Mouse (Mus musculus) right cerebral cortex, adult 2 months (tissue): ENCODE data around the gene 1810062G17Rik.
A peak's percentile ranks its signal among the peaks of the same experiment; 100 is the strongest.

Experiments
- DNase-seq, 2 experiments: peaks; one replicate each; pipeline ENCODE4 v3.0.0; 2021 to 2022; ENCODE audit warnings: low spot score in 2 of 2

The 1810062G17Rik gene

GRCm38 (mm10) chr3:36475532-36476087, at the start of gene 1810062G17Rik, which contains the start of gene Anxa5:
1810062G17Rik (plus strand) TSS chr3:36475937.
Anxa5 (minus strand) TSS chr3:36475894.
- DNase-seq = peak; percentile 86 to 87

- DNase-seq = no peak
Measured at GRCm38 (mm10) chr3:36427386-36427785, 48.4 kb upstream of the 1810062G17Rik start.

DNA sequence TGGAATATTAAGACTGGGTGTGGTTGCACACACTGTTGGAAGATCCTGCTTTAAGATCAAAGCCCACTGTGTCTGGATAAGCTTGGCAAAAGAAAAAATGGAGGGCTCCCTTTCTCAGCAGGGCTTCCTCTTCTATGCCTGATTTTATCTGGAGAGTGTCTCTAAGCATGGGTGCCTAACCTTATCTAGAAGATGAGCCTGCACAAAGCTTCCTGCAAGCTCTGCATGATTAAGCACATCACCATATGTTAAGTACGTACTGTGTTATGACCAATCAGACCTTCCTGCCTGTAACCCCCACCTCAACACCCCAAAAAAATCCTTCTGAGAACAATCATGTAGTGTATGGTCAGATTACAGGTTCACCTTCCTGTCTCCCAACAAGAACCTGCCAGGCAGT, 45.4 kb upstream of the 1810062G17Rik start:
- no peak for DNase-seq

DNA sequence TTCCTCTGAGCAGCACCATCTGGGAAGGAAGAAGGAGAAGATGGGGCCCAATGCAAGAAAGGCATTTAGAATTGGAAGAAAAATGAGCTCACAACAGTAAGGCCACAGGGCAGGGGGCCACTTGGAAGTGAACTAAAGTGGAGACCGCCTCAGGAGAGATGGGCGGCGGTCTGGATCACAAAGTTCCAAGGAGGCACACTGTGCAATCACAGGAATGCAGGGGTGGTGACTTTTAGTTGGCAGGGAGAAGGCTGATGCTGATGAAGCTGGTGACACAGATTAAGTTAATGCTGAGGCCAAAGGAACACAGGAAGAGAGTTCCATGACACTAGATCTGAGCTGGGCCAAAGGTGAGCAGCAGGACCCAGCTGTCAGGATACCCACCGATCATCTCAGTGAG, 35.5 kb upstream of the 1810062G17Rik start:
- DNase-seq = no peak

DNA sequence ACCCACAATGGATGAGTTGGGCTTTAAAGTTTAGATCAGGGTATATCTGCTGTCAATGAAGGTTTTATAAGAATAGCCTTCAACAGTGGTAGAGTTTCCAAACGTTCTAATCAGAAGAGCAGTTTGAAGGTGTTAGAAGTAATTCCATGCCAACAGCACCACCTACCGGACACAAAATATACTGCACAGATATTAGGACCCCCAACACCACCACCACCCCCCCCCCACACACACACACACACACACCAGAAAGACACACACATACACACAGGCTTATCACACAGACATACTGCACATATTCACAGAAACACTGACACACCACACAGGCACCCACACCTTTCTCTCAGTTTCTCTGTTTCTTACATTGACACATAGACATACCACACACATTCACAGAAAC, 33.3 kb upstream of the 1810062G17Rik start:
- peak; percentile 36 to 62 for DNase-seq

DNA sequence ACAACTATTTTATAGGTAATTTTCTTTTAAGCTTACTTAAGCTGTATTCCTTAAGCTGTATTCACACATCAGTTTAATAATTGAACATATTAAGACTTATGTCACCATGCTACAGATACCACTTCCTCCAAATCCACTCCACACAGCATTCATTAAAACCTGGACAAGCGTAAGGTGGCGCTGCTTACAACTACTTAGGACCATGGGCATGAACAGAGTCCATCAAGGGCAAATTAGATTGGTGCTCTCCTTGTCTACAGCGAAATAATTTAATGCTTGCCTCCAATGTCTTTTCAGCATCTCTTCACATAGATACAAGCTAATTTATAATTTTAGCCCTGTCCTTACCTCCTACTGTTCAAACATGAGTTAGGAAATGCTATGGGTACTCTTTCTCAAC, 29.7 kb upstream of the 1810062G17Rik start:
- DNase-seq = no peak

GRCm38 (mm10) chr3:36446506-36446905, 29.2 kb upstream of the 1810062G17Rik start:
- no peak for DNase-seq

DNA sequence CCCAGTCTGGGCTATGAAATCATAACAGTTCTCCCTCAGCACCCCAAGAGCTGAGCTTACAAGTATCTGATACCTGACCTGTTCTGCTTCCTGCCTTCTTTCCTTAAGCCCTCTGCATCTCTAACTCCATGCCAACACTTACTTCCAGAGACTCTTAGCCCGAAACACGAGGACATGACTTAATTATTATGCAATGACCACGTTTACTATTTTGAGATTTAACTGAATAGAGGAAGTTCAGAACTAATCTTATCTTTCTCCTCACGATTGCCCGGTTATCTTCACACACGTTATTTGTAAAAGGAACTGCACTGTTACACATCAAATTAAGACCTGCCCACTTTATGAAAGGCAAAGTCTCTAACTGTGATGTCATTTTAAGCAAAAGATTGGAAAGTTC, 28.8 kb upstream of the 1810062G17Rik start:
- no peak for DNase-seq

DNA sequence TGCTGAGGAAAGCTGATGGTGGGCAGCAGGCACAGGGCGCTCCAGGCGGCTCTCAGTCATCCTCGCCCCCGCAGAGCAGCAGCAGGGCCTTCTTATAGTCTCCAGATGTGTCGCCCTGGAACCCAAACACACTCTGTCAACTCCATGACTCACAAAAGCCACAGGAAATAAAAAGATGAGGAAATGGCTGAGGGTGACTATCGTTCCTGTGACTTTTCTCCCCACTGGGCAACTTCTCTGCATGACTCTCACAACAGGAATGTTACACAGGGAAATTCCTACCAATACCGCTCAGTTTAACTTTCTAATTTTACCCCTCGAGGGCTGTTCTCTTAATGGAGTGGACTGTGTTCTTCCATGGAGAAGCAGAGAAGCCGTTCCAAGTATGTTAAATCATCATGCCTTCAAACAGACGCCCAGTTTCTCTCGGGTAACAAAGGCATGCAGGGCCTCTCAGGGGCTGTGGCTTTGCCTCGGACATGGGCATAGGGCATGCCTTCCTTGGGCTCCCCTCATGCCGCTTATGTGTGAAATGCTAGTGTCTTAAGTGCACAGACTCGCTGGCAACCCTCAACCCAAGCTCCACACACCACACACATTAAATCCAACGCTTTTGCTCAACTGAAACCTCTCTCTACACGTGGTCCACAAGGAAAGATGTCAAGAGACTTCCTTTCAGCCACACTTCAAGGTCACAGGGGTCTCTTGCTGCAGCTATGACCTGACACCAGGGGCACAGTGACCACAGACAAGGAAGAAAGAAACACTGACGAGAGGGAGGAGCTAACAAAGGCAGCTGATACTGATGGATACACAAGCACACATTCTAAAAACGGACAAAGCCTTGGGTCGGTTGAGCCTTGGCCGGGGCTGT, 26.2 kb upstream of the 1810062G17Rik start:
- no peak for DNase-seq

DNA sequence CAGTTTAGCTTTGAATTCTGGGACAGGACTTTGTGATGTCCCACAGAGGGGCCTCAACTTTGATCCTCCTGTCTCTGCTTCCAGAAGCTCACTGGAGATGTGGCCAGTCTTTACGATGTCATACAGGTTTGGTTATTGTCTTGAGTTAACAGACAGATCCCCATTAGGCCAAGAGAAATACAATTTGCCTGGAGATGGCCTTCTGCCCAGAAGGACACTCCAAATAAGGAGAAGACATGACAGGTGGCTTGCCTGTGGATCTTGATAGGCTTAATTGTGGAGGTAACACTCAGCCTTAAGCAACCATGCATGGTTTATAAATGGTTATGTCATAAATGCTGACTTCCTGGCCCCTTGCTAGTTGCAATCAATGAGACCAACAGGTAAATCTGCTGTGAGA, 23.2 kb upstream of the 1810062G17Rik start:
- no peak for DNase-seq

DNA sequence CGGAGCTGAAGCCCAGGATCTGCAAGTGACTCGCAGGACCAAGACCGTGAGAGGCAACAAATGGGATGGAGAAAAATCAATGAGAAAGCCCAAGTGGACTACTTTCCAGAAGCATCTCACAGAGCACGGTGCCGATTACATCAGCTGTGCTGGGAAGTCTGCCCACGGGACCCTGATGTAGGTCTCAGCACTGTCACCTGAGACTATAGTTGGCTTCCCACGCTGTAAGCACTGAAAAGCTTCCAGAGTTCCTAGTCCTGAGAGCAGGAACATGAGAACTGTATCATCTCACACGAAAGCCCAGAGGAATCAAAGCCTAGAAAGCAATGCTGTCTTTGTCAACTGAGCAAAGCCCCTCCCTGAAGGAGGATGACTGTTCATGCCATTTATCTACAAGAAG, 20.6 kb upstream of the 1810062G17Rik start:
- no peak for DNase-seq

DNA sequence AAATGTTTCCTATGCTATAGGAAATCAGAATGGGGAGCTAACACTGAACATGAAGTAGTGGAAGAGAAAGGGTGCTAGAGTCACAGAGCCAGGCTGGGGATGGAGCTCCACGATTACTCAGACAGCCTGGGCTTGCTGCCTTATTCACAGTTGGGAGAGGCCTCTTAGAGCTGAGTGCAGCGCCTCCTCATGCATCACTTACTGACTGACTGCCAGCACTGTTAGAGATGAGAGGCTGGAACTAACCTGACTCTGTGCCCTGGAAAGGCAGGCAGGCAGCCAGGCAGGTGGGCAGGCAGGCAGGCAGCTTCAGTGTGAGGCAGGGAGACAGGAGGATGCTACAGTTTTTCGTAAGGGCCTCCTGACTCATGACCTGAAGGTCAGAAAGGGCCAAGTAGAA, 20.2 kb upstream of the 1810062G17Rik start:
- DNase-seq = peak; percentile 32 to 44

GRCm38 (mm10) chr3:36460717-36461116, 15.0 kb upstream of the 1810062G17Rik start:
- DNase-seq = no peak

GRCm38 (mm10) chr3:36461819-36462218, 13.9 kb upstream of the 1810062G17Rik start:
- DNase-seq = no peak

GRCm38 (mm10) chr3:36462348-36462747, 13.4 kb upstream of the 1810062G17Rik start:
- DNase-seq = no peak

DNA sequence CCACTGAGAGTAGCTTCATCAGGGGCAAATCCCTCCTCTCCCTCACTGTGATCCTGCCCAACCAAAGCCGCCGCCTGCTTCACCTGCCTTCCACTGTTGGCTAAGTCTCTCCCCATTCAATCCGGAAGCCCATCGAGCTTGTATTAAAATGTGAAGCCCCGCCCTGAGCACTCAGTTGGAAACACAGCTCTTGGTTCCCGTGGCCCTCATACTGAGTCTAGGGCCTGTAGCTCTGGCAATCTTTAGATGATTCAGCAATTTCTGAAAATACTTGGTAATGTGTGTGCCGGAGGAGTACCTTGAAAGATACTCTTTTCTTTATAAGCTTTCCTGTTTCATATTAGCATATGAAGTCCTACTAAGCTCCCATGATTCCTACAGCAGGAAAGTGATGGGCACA, 10.2 kb upstream of the 1810062G17Rik start:
- DNase-seq = no peak

GRCm38 (mm10) chr3:36467632-36468031, 8.1 kb upstream of the 1810062G17Rik start:
- peak; percentile 37 to 50 for DNase-seq

DNA sequence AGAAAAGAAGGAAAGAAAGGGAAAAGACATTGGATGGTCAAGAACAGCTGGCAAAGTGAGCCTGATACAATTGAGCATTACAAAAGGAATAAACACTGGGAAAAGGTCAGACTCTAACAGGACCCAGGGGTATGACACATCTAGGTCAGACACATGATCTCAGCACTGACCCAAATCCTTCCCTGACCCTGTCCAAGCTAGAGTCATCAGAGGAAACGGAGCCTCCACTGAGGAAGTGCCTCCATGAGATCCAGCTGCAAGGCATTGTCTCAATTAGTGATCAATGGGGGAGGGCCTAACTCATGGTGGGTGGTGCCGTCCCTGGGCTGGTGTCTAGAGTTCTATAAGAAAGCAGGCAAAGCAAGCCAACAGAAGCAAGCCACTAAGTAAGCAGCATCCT, 6.9 kb upstream of the 1810062G17Rik start:
- DNase-seq = no peak

- no peak for DNase-seq
Measured at GRCm38 (mm10) chr3:36471856-36472255, 3.9 kb upstream of the 1810062G17Rik start.

- DNase-seq = no peak
Measured at GRCm38 (mm10) chr3:36473222-36473621, 2.5 kb upstream of the 1810062G17Rik start.

DNA sequence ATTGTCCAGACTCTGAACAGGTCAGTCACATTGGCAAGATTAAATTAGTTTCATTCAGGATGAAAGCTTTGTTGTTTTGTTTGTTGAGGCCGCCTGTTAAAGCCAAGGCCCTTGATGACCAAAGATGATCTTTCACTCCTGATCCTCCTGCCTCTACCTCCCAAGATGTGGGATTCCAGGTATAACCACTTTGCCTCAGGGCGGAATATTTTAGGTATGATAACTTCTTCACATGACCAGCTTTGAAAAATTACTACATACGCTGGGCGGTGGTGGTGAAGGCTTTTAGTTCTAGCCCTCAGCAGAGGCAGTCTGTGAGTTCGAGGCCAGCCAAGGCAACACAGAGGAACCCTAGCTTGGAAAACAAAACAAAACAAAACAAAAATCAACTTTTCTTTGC, 1.3 kb upstream of the 1810062G17Rik start:
- no peak for DNase-seq

- peak; percentile 62 to 68 for DNase-seq
Measured at GRCm38 (mm10) chr3:36474938-36475483, 726 bp upstream of the 1810062G17Rik start.
